Mouse (Mus musculus) spleen, adult 2 months (tissue): ENCODE results near the gene Slc4a4.

Experiments used
- CTCF ChIP-seq: fragments of 200-500 bp; IDR thresholded peaks from 2 replicates; pipeline ENCODE4 v1.5.1; 2011; ENCODE audit warnings: mild to moderate bottlenecking, inconsistent platforms; ENCODE audit not compliant: insufficient read depth, insufficient read length, insufficient replicate concordance; ENCODE audit errors: extremely low read depth
- POLR2A ChIP-seq: fragments of 200-500 bp; IDR thresholded peaks from 2 replicates; pipeline ENCODE4 v1.6.1; 2011; ENCODE audit warnings: low read depth, low read length, inconsistent platforms

DNA sequence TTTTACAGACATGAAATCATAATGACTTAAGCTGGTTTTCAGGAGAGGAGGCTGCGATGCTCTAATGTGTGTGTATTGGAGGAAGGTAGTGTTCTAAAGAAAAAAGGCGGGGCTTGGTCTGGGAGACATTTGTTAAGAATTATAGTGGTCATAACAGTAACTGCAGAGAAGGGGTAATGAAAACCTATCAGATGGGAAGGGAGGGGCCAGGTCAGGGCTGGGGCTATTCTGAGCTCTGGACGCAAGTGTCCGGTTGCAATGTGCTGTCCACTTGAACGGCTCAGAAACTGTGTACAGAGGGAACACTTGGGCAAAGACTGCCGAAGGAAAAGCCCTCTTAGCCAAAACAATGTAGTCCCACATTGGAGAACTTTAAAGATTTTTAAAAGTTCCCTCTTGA, 52.5 kb downstream of the Slc4a4 start:
- TF ChIP-seq CTCF (no peak), POLR2A (no peak)
